Mouse (Mus musculus) heart, embryonic 14.5 days (tissue): ENCODE measurements around the gene Sdhaf1. TPM values are rescaled to one million over a fixed set of nuclear protein-coding genes. Genes with fewer than 3 reads are reported as not detected.

Experiments used
- ATAC-seq: fragments of 200-750 bp; cut with Nextera tagmentation; 2 replicates; pipeline ENCODE4 v1.8.0; 2017; ENCODE audit warnings: low read depth, moderate TSS enrichment; ENCODE audit not compliant: insufficient number of reproducible peaks, insufficient read depth, low FRiP score
- H3K27ac ChIP-seq, 2 experiments: fragments of 200-500 bp in 1 of 2; fragments of 300-500 bp in 1 of 2; sonication (generic) in 1 of 2; replicated peaks in 1 of 2; 2 replicates each; pipeline ENCODE4 v1.5.1; 2012 to 2014; ENCODE audit warnings: low read depth in 2 of 2, low read length in 2 of 2, control low read depth in 1 of 2, mild to moderate bottlenecking in 1 of 2, mixed read lengths in 1 of 2; ENCODE audit not compliant: control insufficient read depth in 1 of 2, insufficient read depth in 1 of 2
- H3K27me3 ChIP-seq: fragments of 300-500 bp; sonication (generic); 2 replicates; pipeline ENCODE4 v1.6.1; 2014; ENCODE audit warnings: mild to moderate bottlenecking, low read length, control low read depth; ENCODE audit not compliant: control insufficient read depth, insufficient read depth
- H3K36me3 ChIP-seq: fragments of 300-500 bp; sonication (generic); 2 replicates; pipeline ENCODE4 v1.6.1; 2014; ENCODE audit warnings: mild to moderate bottlenecking, control low read depth, low read length, mixed read lengths; ENCODE audit not compliant: control insufficient read depth, insufficient read depth
- H3K4me1 ChIP-seq, 2 experiments: fragments of 200-500 bp in 1 of 2; fragments of 300-500 bp in 1 of 2; sonication (generic) in 1 of 2; 2 replicates each; pipeline ENCODE4 v1.6.1; 2012 to 2014; ENCODE audit warnings: low read length in 2 of 2, control low read depth in 1 of 2, mixed read lengths in 1 of 2; ENCODE audit not compliant: control insufficient read depth in 2 of 2, insufficient read depth in 2 of 2
- H3K4me2 ChIP-seq: fragments of 300-500 bp; sonication (generic); 2 replicates; pipeline ENCODE4 v1.6.1; 2014; ENCODE audit warnings: mild to moderate bottlenecking, low read length
- H3K4me3 ChIP-seq, 2 experiments: fragments of 200-500 bp in 1 of 2; fragments of 300-500 bp in 1 of 2; sonication (generic) in 1 of 2; 2 replicates each; pipeline ENCODE4 v1.5.1; 2012 to 2014; ENCODE audit warnings: low read length in 2 of 2, mild to moderate bottlenecking in 2 of 2, control low read depth in 1 of 2, low read depth in 1 of 2, moderate library complexity in 1 of 2; ENCODE audit not compliant: control insufficient read depth in 1 of 2, insufficient read depth in 1 of 2
- H3K9ac ChIP-seq: fragments of 300-500 bp; sonication (generic); 2 replicates; pipeline ENCODE4 v1.6.1; 2014; ENCODE audit warnings: mild to moderate bottlenecking, low read length
- H3K9me3 ChIP-seq: fragments of 300-500 bp; sonication (generic); 2 replicates; pipeline ENCODE4 v1.6.1; 2016; ENCODE audit warnings: low read length, control low read depth; ENCODE audit not compliant: control insufficient read depth
- WGBS: fragments of 180-500 bp; shearing (Covaris S2); extraction: QIAGEN DNeasy Blood & Tissue Kit; methylation state at CpG from one replicate; pipeline ENCODE4 v1.1.7; 2014; 5-methylcytosine and 5-hydroxymethylcytosine counted together
- polyA plus RNA-seq: library from polyadenylated mRNA; unstranded; fragments of >200 nt; fragmentation: Nextera tagmentation; extraction: Ambion mirVana; gene quantifications from 2 replicates; pipeline ENCODE4 v1.2.1, GENCODE M21; 2014

Gene Sdhaf1
- polyA plus RNA-seq, 1 experiment from 2014 or later, result 17.9 TPM

DNA sequence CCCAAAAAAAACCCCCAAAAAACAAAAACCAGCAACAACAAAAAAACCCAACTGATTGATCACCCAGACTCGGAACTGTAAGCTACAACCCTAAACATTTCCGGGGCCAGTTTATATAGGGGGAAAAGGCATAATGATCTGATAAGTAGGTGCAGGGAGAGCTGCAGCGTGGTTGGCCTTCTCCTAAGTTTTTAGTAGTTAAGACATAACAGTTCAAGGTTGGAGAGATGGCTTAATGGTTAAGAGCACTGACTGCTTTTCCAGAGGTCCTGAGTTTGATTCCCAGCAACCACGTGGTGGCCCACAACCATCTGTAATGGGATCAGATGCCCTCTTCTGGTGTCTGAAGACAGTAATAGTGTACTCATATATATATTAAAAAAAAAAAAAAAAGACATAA, 42.2 kb downstream of the Sdhaf1 start:
- H3K27me3 ChIP-seq, result no peaks in the 10 kb centered on the region
- H3K9ac ChIP-seq, result no peak overlapping the region
- peaks cover 7 to 13% of the 10 kb centered on the region in 2 experiments; a peak in 3 of 4 replicates for H3K4me1 ChIP-seq
- 77% methylated on average over 4 of the region's 4 CpGs for WGBS
- no peak for ATAC-seq
- peak overlapping the region; percentile 97 to 99; a peak in 3 of 4 replicates for H3K27ac ChIP-seq
- no peaks in the 10 kb centered on the region for H3K9me3 ChIP-seq
- 0 out of 2 replicates have a peak, but pooled peaks cover 4% of the 10 kb centered on the region for H3K36me3 ChIP-seq
- H3K4me2 ChIP-seq, result peak overlapping the region; percentile 91; the same call in 1 of the 2 replicates
- peak overlapping the region in 1 of 2 experiments; percentile 88; a peak in 1 of 4 replicates for H3K4me3 ChIP-seq

GRCm38 (mm10) chr7:30280670-30281138, 43.0 kb downstream of the Sdhaf1 start:
- WGBS, result 1% methylated on average over 20 of the region's 20 CpGs
- Histone ChIP-seq H3K4me3 (peak overlapping the region; percentile 44 to 88), H3K9me3 (no peaks in the 10 kb centered on the region), H3K27ac (peak overlapping the region; percentile 97 to 99), H3K4me1 (peaks cover 7 to 13% of the 10 kb centered on the region in 2 experiments), H3K4me2 (peak overlapping the region; percentile 91), H3K36me3 (0 out of 2 replicates have a peak, but pooled peaks cover 4% of the 10 kb centered on the region), H3K9ac (peak overlapping the region; percentile 76), H3K27me3 (no peaks in the 10 kb centered on the region)
- ATAC-seq, result peak; percentile 88

DNA sequence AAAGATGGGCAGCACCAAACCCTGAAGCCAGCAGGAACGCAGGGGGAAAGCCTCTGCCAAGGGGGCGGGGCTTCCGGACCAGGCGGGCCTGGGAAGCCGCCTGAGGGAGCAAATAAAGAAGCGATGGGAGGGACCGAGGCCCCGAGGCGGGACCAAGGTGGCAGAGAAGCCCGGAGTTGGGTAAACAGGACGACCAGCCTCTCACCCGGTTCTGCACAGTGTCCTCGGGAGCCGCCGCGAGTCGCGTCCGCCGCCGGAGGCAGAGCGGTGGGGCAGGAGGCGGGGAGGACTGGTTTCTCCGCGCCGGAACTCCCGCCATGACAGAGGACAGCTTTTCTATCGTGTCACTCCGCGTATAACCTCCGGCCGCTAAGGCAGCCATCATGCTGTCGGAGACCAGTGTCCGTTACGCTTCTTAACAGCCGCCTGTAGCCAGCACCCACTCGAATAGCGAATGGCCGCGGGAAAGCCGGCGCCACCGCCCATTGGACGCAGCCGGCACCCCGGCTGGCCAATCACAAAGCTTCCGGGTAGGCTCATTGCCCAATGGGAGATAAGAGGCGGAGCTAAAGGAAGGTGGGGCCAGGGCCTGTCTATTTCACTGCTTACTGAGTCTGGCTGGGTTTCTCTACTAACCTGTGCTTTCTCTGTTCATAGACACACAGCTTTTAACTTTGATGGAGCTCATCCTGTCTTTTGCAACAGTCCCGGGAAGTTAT, 43.6 kb downstream of the Sdhaf1 start, which contains the start of the genes Thap8 and Wdr62:
TSS of gene Thap8 (plus strand) at position 144 of the 719 bp plus-strand sequence.
TSS of gene Wdr62 (minus strand) at position 469 of the 719 bp plus-strand sequence.
- H3K9me3 ChIP-seq, result no peaks in the 10 kb centered on the region
- under 1% methylated on average over 49 of the region's 49 CpGs for WGBS
- H3K4me2 ChIP-seq, result peak within 1 kb of the TSS; percentile 91
- ATAC-seq, result peak; percentile 93
- peak within 1 kb of the TSS; percentile 88 to 94 for H3K4me3 ChIP-seq
- H3K4me1 ChIP-seq, result peaks cover 10 to 17% of the 10 kb centered on the region in 2 experiments
- 0 out of 2 replicates have a peak, but pooled peaks cover 4% of the 10 kb centered on the region for H3K36me3 ChIP-seq
- H3K9ac ChIP-seq, result peak within 1 kb of the TSS; percentile 76
- no peaks in the 10 kb centered on the region for H3K27me3 ChIP-seq
- H3K27ac ChIP-seq, result peak within 1 kb of the TSS; percentile 97 to 99

- WGBS, result 0% methylated on average over 6 of the region's 6 CpGs
- Histone ChIP-seq H3K4me2 (peak overlapping the region; percentile 91), H3K36me3 (0 out of 2 replicates have a peak, but pooled peaks cover 4% of the 10 kb centered on the region), H3K4me3 (peak overlapping the region; percentile 88 to 94), H3K27me3 (no peaks in the 10 kb centered on the region), H3K27ac (peak overlapping the region in 1 of 2 experiments; percentile 99; a peak in 3 of 4 replicates), H3K4me1 (peaks cover 13 to 21% of the 10 kb centered on the region in 2 experiments), H3K9ac (peak overlapping the region; percentile 76), H3K9me3 (no peaks in the 10 kb centered on the region)
- no peak for ATAC-seq
Measured at GRCm38 (mm10) chr7:30279536-30279935, 44.2 kb downstream of the Sdhaf1 start.

DNA sequence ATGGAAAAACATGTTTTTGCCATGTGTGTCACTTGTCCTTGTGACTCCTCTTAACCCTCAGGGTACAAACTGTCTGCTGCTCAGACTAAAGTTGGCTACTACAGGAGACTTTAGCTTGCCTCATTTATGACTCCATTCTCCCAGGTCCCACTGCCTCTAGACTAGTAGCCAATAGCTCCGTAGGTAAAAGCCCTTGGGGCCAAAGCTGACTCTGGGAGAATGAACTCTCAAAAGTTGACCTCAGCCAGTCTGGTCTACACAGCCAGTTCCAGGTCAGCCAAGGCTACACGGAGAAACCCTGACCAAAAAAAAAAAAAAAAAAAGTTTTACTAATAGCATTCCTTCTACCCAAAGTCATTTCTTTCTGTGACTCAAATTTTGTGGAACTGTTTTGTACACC, 44.8 kb downstream of the Sdhaf1 start:
- no peaks in the 10 kb centered on the region for H3K27me3 ChIP-seq
- peak overlapping the region; percentile 91 for H3K4me2 ChIP-seq
- H3K4me3 ChIP-seq, result peak overlapping the region in 1 of 2 experiments; percentile 88; a peak in 2 of 4 replicates
- H3K27ac ChIP-seq, result no peak overlapping the region
- whole genome bisulfite sequencing, result 59% methylated on average over 2 of the region's 2 CpGs
- no peaks in the 10 kb centered on the region for H3K9me3 ChIP-seq
- 0 out of 2 replicates have a peak, but pooled peaks cover 4% of the 10 kb centered on the region for H3K36me3 ChIP-seq
- peaks cover 13 to 22% of the 10 kb centered on the region in 2 experiments for H3K4me1 ChIP-seq
- ATAC-seq, result no peak
- H3K9ac ChIP-seq, result no peak overlapping the region

- no peak overlapping the region for H3K4me3 ChIP-seq
- H3K4me1 ChIP-seq, result peaks cover 6 to 12% of the 10 kb centered on the region in 2 experiments
- no peak for ATAC-seq
- H3K27me3 ChIP-seq, result no peaks in the 10 kb centered on the region
- 73% methylated on average over 6 of the region's 6 CpGs for WGBS
- no peaks in the 10 kb centered on the region for H3K9me3 ChIP-seq
- H3K4me2 ChIP-seq, result no peak overlapping the region
- H3K27ac ChIP-seq, result no peak overlapping the region
- H3K36me3 ChIP-seq, result peaks cover 33% of the 10 kb centered on the region
- no peak overlapping the region for H3K9ac ChIP-seq
Measured at GRCm38 (mm10) chr7:30274383-30274782, 49.3 kb downstream of the Sdhaf1 start.
